In genomic region chr13:44221721-44222120, GRCm38 (mm10) we compare ENCODE assay signal across 12 mouse cellular contexts.
DNase-seq lines count a peak whose midpoint lies in the region; ATAC-seq and TF ChIP-seq lines count a peak whose summit lies in the region.
"Had no signal": no experiment of that assay in that cellular context is flagged by ENCODE, and none has a peak within 500 bp of the region (broad histone marks: within the 10 kb centered on the region; RNA-seq: fewer than 3 reads in every experiment).

No protein-coding gene starts in this region.

- ATAC-seq in heart, embryonic 12.5 days (ENCODE audit: insufficient number of reproducible peaks, low FRiP score) = 0 out of 2 replicates have a peak, but pooled peaks have one; percentile 13
- ATAC-seq in heart, postnatal 0 days (ENCODE audit: insufficient read depth, low read depth) = no peak
- ATAC-seq: forebrain, embryonic 13.5 days; inflammation-experienced regulatory T-cells, adult 6 months had no signal

- peaks cover 14% of the 10 kb centered on the region for H3K4me1 ChIP-seq in heart, embryonic 12.5 days (replicated peaks)
- H3K4me1 ChIP-seq in heart, postnatal 0 days (ENCODE audit: control insufficient read depth, insufficient read depth) = peaks cover 13% of the 10 kb centered on the region

- H3K36me3 ChIP-seq in heart, embryonic 12.5 days = peaks cover 3% of the 10 kb centered on the region; the same call in 1 of the 2 replicates
- no peaks in the 10 kb centered on the region for H3K36me3 ChIP-seq in heart, postnatal 0 days (replicated peaks; ENCODE audit: control insufficient read depth, insufficient read depth, low read length)

- TF ChIP-seq EP300 in heart, postnatal 0 days (IDR thresholded peaks at IDR 0.05; ENCODE audit: low read depth) = no peak

- no peaks in the 10 kb centered on the region for H3K27me3 ChIP-seq in heart, embryonic 12.5 days (replicated peaks)
- no peaks in the 10 kb centered on the region for H3K27me3 ChIP-seq in heart, postnatal 0 days (ENCODE audit: control insufficient read depth, insufficient read depth, low read length)
- H3K27me3 ChIP-seq: limb, embryonic 13.5 days had no signal

- no peak overlapping the region for H3K9ac ChIP-seq in heart, embryonic 12.5 days
- no peak overlapping the region for H3K9ac ChIP-seq in heart, postnatal 0 days (replicated peaks; ENCODE audit: low read depth, low read length)
- H3K9ac ChIP-seq: forebrain, embryonic 13.5 days; limb, embryonic 13.5 days; lung, embryonic 14.5 days had no signal

- H3K27ac ChIP-seq in heart, embryonic 12.5 days (ENCODE audit: poor library complexity, severe bottlenecking) = no peak overlapping the region
- peak overlapping the region; percentile 54; the same call in 1 of the 2 replicates for H3K27ac ChIP-seq in heart, postnatal 0 days (ENCODE audit: low read depth)
- H3K27ac ChIP-seq: forebrain, embryonic 13.5 days; limb, embryonic 13.5 days; stomach, postnatal 0 days had no signal

- DNase-seq in heart, adult 18-20 months = no peak
- peak; percentile 60 for DNase-seq in left cerebral cortex, postnatal 4 days
- DNase-seq in left cerebral cortex, postnatal 25 days (ENCODE audit: low spot score in 2 of 2) = no peak
- DNase-seq in adipocyte (ENCODE audit: low spot score) = peak; percentile 6
- DNase-seq in heart, postnatal 0 days (ENCODE audit: low spot score) = no peak
- DNase-seq in spleen, postnatal 36 days (ENCODE audit: low spot score in 2 of 2) = no peak
- DNase-seq: lung, embryonic 14.5 days had no signal

- no peak for TF ChIP-seq CTCF in heart, postnatal 0 days (IDR thresholded peaks at IDR 0.05; ENCODE audit: low read depth)

- H3K4me2 ChIP-seq in heart, embryonic 12.5 days = no peak overlapping the region
- H3K4me2 ChIP-seq in heart, postnatal 0 days (ENCODE audit: low read depth, low read length) = no peak overlapping the region
- H3K4me2 ChIP-seq: forebrain, embryonic 13.5 days; limb, embryonic 13.5 days; lung, embryonic 14.5 days had no signal

- intact Hi-C loops in left cerebral cortex, postnatal 4 days (cut with DNase I) = no loop called here
- intact Hi-C loops in left cerebral cortex, postnatal 25 days (cut with DNase I) = no loop called here

- no peak overlapping the region for H3K4me3 ChIP-seq in heart, embryonic 12.5 days
- no peak overlapping the region for H3K4me3 ChIP-seq in heart, postnatal 0 days (ENCODE audit: low read depth, low read length)
- H3K4me3 ChIP-seq: forebrain, embryonic 13.5 days; limb, embryonic 13.5 days had no signal

- H3K9me3 ChIP-seq in heart, embryonic 12.5 days (replicated peaks) = peaks cover 15% of the 10 kb centered on the region
- H3K9me3 ChIP-seq in heart, postnatal 0 days (replicated peaks; ENCODE audit: control insufficient read depth, low read length) = 0 out of 2 replicates have a peak, but pooled peaks cover 5% of the 10 kb centered on the region

- WGBS in heart, embryonic 12.5 days = 42% methylated on average over 5 of the region's 5 CpGs
- WGBS in heart, postnatal 0 days = 34% methylated on average over 5 of the region's 5 CpGs

Comparison
In these comparisons a context has a peak if more than half of its experiments do, and no peak if none do; other contexts are left out.
1. DNase-seq: peak in left cerebral cortex, postnatal 4 days (single experiment) and adipocyte (single experiment); none in heart, adult 18-20 months (0 of 2), left cerebral cortex, postnatal 25 days (0 of 2), heart, postnatal 0 days (single experiment) and spleen, postnatal 36 days (0 of 2).